Mouse (Mus musculus) urinary bladder, adult 18-20 months (tissue): ENCODE data around the gene Zfp541.
A peak's percentile ranks its signal among the peaks of the same experiment; 100 is the strongest.

Source experiments
- DNase-seq, 2 experiments: peaks; one replicate each; pipeline ENCODE4 v3.0.0; 2022; ENCODE audit warnings: low spot score in 2 of 2, mixed read lengths in 2 of 2

Gene Zfp541

DNA sequence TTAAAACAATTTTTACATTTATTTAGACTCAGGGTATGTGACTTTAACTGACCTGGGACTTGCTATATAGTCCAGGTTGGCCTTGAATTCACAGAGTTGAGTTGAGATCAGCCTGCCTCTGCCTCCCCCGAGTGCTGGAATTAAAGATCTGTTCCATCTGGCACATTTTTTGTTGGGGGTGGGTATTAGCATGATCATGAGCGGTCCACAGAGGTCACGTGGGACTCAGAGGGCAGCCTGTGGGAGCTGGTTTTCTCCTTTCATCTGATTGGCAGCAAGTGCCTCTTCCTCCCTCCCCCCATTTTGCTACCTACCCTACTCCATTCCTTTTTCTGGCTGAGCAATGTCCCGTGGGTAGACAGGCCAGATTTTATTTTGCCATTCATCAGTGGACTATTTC lies 19.0 kb downstream of the Zfp541 start:
- no peak for DNase-seq

DNA sequence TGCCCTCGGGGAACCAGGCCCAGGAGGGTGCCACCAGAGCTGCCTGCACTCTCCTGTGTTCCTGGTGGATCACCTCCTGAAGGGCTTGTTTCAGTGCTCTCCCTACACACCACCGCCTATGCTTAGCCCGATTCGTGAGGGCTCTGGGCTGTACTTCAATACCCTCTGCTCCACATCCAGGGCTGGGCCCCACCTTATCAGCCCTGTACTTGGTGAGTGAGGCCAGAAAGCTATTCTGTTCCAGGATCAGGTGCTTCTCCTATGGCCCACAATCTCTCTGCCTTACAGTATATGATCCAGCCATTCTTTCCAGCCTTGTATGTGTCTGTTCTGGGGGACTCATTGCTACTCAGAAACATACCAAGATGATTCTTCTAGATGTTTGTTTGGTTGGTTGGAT lies 21.7 kb downstream of the Zfp541 start:
- no peak for DNase-seq

DNA sequence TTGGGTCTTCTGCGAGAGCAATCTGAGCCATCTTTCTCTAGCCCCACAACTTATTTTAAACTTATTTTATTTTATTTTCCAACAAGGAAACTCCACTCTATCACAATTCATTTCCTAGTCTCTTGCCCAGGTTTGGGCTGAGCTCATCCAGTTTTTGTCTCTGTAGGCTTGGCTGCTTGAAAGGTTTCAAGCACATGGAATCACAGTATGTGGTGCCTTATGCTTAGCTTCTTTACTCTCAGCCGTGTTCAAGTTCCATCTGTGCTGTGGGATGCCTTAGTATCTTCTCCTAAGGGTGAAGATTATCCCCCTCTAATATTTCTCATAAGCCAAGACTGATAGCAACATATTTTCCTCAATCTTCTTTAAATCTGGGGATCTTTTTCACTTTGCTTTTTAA lies 26.0 kb downstream of the Zfp541 start:
- DNase-seq: no peak

DNA sequence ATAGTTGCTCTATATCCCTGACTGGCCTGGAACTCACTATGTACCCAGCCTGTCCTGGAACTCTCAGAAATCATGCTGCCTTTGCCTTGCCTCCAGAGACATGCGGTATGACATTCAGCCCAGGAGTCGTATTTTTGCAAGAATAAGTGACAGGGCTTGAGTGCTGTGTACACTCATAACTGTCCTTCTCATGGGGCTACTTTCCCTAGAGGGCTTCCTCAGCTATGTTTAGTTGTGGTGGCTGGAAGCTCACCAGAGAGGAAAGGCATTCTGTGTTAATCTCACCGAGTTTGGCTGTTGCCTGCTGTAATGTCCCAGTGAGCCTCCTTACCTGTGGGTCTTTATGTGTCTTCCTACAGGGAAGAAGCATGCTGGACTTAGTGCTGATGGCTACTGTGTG lies 33.0 kb downstream of the Zfp541 start:
- no peak for DNase-seq

DNA sequence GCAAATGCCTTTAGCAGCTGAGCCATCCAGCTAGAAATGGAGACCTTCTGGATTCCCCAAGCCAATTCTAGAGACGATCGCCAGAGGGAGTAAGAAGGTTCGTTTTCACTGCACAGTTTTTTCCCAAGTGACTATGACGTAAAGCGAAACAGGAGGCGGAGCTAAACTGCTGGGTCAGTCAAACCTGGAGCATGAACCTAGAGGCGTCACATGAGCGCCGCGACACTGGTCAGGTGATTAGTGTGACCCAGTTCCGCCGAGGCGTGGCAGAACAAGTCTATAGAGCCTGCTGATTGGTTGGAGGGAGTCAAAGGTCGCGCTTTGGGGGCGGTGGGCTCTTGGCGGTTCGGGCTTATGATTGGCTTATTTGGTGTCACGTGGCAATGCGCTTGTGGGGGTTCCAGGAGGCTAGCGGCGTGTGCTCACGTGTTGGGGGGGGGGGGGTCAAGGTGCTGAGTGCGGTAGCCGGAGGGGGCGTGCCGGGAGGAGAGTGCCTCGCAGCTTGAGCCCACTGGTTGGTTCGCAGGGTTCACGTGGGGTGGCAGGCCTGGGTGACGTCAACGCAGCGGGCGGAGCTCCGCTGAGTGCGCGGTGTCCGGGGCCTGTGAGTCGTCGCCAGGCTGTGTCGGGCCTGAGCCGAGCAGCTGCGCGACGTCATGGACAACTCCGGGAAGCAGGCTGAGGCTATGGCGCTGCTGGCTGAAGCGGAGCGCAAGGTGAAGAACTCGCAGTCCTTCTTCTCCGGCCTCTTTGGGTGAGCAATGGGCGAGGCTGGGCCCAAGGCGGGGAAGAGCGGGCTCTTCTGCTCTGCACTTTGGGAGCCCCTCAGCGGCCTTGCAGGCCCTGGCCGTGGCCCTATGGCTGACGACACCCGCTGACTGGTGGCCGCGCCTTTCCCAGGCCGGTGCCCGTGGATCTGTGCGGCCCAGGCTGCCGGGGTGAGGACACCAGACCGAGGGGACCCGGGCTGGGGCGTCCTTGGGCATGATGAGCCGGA lies 36.7 kb downstream of the Zfp541 start, which contains the start of gene Napa:
Gene Napa (plus strand): TSS at position 438 of the 997 bp plus-strand sequence.
- DNase-seq: peak; percentile 91 to 99

DNA sequence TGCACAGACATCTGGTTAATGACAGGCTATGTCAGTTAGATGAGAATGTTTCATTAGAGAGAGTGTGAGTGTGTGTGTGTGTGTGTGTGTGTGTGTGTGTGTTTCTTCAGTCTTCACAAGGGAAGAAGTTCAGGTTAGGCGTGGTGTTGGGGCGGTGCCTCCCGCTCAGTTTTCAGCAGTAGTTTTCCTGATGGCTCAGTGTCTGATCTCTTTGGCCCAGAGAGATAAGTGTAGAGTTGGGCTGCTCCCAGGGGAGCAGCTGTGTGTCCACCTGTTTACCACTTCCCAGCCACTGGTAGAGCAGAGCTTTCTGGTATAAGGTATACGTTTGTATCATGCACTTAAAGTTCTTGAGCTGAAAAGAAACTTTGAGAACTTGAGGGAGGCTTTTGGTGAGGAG lies 38.3 kb downstream of the Zfp541 start:
- no peak for DNase-seq

DNA sequence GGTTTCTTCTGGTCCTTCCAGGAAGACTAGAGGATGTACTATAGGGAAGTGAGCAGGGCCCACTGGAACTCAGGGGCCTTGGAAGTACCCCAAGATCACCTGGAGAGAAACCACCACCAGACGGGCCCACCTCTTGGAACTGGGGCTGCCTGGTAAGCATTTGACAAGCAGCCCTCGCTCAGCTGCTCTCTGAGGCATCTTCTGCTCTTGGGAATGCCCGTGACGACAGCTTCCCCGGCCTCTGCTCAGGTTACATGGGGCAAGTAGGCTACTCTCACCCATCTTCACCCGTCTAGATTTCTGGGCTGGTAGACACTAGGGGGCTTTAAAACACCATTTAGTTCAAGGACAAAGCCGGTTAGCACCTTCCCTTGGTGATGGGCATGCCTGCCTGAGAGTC lies 39.5 kb downstream of the Zfp541 start:
- no peak for DNase-seq

DNA sequence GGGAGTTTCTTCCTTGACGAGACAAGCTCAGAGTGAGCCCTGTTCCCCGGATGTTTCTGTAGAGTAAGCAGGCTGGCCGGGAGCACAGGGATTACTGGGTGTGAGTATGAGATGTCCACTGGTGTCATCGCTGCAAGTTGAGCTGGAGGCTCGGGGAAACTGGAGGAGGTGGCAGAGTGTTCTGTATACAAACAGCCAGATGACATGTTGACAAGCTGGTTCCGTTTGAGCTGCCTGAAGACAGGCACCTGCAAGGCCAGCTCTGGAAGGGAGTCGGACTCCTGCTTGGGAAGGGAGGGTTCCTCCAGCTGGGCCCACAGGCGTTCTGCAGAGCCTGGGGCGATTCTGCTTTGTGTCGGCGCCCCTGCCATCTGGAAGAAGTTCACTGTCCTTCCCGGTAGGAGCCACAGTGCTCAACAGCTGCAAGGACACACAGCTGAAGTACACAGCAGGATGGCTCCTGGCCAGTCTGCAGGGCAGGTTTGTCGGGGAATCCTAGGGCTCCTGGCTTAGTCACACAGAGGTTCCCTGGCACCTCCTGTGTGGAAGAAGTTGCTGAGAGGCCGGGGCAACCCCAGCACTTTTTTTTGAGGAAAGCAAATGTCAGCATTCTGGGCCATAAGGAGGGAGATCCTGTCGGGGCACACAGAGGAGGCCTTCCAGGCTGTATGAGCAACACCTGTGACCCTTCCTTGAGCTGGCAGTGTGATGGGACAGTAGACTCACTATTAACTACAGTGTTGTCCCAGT lies 40.3 kb downstream of the Zfp541 start:
- DNase-seq: no peak

DNA sequence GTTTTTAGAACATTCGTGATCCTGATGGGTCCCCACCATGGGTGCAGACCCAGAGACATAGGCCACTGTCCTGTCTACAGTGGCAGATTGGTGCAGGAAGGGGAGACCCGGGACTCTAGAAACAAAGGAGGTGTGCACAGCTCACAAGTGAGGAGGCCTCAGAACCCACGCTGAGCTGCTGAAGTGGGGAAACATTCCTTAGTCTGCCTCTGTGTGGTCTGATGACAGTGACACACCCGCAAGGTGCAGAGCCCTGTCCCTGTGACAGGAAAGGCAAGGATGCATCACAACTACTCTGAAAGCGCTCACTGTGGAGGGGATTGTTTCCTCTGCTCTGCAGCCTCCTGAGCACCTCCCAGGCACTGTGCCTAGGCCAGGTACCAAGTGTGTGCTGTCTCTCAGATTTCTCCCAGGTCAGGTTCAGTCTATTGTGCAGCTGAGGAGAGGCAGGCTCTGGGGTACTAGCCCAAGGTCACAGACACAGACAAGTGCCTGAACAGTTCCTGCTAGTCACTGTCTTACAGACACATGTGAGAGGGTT lies 41.1 kb downstream of the Zfp541 start:
- no peak for DNase-seq

DNA sequence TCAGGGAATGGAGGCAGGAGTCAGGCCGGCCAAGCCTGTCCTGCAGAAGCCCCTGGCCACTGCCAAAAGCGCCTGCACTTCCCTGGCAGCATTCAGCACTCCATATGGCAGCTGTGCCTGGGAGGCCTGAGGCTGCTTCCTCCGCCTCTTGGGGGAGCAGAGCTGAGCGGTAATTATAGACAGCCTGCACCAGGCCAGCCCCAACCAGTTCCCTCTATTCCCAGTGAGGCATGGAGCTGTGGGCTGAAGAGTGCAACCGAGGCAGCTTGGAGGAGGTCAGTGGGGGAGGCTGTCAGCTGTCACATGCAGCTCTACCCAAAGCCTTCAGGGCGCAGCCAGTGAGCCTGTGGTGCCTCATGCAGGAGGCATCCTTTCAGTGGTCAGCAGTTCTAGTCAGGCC lies 42.1 kb downstream of the Zfp541 start:
- DNase-seq: no peak

DNA sequence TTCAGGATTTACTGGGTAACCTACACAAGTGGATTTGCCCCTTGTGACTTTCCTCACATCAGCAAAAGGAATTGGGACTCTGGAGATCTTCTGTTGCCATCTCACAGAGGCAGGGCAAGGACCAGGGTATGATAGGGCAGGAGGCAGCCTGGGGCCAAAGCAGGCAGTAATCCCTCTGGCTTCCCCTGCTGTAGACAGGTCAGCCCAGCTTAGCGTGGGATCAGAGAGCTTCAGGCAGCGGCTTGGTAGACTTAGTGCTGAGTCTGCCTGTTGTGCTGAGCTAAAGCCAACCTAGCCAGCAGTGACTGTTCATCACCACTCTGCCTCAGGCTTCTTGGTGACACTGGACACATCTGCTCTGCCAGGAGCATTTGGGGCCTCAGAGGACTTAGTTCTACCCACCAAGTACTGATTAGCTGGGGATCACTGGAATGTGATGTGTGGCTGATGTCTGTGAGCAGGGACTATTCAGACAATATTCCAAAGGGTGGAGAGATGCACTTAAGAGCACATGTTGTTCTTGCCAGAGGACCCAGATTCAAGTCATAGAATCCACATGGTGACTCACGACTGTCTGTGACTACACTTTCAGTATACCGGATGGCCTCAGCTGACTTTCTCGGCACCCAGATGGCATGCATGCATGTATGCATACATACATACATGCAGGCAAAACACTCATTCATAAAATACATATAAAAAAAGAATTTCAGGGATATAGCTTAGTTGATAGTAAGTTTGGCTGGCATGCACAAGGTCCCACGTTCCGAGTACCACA lies 43.2 kb downstream of the Zfp541 start:
- DNase-seq: no peak

DNA sequence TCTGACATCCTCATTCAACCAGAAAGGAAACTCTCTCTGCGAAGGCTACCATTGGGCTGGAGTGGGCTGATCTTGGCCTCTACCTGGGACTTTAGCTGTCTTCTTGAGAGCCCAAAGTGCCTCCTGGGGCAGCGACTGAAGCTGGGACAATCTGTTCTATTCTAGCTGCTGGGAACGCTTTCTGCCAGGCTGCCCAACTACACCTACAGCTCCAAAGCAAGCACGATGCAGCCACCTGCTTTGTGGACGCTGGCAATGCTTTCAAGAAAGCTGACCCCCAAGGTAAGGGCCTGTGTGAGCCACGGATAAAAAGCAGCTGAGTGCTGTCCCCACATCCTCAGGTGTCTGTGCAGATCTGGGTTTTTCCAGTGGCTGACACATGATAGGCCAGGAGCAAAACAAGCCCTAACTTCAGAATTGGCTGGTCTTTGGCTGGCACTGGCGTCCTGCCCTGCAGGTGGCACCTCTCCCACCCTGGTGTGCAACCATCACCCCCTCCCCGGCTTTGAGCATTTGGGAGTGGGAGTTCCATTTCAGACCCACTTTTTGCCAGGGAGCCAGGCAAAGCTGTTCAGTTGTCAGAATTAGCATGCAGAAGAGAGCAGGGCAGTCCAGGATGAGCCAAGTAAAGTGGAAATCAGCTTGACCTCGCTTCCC lies 47.4 kb downstream of the Zfp541 start:
- no peak for DNase-seq

DNA sequence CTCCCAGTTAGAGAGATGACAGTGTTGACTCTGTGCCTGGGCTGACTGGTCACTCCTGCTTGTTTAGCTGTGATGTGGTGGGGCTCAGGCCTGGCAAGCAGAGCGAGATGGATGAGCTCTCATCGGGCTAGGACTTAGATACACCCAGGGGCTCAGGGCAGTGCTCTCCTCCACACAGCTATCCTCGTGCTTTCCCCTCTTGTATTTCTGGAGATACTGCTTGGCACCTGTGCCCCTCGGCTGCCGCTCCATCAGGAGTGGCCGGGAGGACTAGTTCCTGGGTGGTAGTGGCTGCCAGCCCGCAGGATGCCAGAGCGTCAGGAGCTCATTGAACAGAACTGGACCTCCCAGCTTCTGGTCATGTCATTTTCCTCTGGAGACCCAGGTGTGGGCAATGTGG lies 48.5 kb downstream of the Zfp541 start:
- DNase-seq: no peak

DNA sequence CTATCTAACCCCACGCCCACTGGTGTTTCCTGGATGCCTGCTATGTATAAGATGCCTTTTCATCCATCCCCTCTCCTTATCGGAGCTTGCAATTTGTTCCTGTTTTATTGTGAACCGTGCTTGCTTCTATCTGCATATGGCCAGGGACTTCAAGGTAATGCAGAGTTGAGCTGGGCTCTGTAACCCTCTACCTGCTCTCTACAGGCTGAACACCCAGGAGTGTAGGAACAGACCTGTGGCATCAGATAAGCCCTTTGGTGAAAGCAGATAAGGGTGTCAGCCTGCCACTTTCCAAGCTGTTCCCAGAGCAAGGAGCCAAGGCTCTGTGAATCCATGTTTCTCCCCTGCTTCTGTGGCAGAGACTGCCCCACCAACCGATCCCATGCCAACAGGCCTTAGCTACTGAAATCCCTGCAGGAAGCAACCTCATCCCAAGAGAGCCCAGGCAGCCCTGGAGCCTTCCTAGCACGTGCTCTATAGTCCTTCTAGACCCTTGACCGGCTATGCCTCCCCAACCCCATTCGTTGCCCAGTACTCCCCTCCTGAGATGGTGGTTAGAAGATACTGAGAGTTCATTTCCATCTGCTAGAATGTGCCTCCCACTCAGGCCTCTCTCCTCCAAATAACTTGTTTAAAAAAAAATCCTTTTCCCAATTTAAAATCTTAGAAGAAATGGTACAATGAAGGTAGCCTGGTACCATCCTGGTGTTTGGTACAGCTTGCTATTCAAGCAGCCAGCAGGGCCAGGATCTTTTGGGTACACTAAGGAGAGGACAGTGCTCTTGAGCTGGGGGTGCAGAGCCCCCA lies 49.9 kb downstream of the Zfp541 start:
- DNase-seq: no peak

DNA sequence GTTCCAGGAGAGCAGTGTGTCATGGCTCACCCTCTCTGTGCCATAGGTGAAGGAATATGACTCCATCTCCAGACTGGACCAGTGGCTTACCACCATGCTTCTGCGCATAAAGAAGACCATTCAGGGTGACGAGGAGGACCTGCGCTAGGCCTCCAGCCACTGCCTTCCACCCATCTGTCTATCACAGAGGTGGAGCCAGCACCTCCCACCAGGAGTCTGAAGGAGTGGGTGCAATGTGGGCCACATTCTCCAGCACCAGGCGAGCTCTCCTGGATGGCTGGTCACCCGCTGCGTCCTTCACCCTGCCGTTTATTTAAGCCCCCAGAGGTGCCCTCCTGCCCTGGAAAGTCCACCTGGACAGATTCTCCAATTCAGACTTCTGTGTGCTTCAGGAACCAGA lies 54.8 kb downstream of the Zfp541 start:
- DNase-seq: no peak

DNA sequence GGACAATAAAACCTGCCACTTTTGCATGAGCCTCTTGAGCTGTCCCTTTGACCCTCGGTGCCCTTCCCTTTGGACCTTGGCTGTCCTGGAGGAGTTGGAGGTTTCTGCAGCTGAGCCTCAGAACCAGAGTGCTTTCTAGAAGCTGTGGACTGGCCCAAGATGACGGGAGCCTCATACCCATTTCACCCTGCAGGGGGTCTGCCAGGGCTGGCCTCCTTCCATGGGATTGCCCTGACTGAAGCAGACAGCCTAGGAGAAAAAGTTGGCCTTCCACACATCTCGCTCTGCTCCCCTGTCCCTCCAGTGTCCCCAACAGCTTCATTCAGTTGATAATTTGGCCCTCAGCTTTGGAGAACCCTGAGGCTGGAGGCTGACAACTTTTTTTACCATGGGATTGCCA lies 55.5 kb downstream of the Zfp541 start:
- no peak for DNase-seq

DNA sequence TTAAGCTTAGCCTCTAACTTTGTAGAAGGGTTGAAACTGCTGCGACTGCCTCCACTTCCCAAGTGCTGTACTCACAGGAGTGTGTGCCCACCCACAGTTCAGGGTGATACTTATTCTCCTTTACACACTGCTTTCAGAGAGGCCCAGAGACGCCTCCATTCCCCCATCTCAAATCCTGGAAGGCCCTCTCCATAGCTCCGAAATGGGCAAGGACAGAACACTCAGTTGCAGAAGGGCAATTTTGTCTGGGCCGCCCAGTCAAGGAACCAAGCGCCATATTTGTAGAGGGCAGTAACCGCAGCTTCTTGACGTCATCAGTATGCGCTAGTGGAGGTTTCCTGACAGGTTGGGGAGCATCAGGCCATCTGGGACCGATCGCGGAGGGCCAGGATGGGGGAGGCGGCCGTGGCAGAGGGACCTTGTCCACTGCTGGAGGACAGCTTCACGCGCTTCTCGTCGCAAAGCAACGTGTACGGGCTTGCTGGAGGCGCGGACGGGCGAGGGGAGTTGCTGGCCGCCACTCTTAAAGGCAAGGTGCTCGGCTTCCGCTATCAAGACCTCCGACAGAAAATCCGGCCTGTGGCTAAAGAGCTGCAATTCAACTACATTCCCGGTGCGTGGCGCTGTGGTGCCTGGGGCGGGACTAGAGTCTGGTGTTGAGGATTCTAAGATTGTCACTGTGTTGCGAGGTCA lies 58.1 kb downstream of the Zfp541 start, which contains the start of gene Kptn:
Gene Kptn (plus strand): TSS at position 327 of the 693 bp plus-strand sequence.
- DNase-seq: peak; percentile 81 to 94

DNA sequence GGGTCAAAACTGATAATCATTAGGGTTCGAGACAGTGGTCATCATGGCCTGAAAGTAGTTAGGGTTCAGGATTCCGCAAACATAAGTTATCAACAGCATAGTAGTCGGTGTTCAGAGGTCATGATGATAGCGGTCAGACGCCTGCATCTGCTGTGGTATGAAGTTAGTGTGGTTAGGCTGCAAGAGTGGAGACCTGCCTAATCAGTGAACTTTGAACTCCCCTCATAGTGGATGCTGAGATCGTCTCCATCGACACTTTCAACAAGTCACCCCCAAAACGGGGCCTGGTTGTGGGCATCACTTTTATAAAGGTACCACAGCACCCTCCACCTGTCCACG lies 58.6 kb downstream of the Zfp541 start:
- DNase-seq: no peak

DNA sequence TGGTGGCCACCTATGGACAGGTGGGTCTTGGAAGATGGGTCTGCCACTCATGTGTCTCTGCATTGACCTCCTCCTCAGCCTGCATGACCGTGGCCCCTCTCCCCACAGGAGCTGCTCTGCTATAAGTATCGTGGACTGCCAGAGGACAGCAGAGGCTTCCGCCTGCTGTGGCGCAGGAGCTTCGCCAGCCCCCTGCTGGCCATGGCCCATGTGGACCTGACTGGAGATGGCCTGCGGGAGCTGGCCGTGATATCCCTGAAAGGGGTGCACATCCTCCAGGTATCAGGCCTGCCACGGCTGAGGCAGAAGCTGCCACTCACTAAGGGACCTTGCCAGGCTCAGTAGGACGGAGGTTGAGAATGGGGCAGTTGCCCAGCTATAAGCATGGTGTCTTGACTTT lies 64.2 kb downstream of the Zfp541 start:
- no peak for DNase-seq

DNA sequence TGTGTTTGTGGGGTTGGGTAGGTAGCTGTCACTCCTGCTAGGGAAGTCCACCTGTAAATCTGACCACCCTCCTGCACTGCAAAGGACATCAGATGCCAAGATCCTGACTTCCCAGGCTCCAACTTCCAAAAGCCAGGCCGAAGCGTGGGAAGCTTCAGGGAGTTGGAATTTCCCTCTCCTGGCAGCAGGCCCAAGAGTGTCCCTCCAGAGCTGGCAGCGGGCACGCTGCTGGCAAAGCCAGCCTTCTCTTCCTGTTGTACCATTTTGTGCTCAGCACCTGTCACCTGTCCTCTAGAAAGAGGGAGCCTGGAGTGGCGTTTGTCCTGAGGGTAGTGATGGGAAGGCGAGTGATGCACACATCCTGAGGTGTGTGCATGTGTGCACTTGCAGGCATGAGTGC lies 66.7 kb downstream of the Zfp541 start:
- no peak for DNase-seq
